Mouse (Mus musculus): ENCODE measurements around the gene Prss22. TPM values are rescaled to one million over a fixed set of nuclear protein-coding genes. Genes with fewer than 3 reads are reported as not detected.

Prss22 gene
- total RNA-seq, 1 experiment from 2014 or later: not detected

DNA sequence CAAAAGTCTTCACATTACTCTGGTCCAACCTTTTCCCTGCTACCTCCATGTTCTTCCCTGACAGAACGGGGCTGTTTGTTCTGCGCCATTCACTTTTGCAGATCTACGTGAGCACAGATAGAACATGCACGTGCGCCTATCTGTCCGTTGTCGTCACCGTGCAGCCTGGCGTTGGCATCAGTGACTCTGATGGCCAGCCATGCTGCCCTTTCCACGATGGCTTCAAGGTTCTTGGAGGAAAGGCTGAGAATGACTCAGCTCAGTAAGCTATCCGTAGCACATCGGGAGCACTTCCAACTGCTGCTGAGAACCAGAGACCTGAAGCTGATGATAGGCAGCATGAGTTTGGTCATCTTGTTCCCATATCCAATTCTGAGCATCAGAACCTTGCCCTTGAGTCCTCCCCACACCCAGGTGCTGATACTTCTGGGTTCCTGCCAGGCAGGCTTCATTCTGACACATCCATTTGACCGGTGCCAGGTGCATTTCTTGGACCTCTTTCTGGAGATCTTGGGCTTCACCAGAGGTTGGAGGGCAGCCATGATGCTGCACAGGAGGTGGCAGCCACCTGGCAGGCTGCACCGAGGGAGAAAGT is 6.3 kb upstream of the Prss22 start:
- ATAC-seq (replicated peaks; ENCODE audit: insufficient number of reproducible peaks, low FRiP score, low TSS enrichment, poor library complexity, severe bottlenecking): no peak

DNA sequence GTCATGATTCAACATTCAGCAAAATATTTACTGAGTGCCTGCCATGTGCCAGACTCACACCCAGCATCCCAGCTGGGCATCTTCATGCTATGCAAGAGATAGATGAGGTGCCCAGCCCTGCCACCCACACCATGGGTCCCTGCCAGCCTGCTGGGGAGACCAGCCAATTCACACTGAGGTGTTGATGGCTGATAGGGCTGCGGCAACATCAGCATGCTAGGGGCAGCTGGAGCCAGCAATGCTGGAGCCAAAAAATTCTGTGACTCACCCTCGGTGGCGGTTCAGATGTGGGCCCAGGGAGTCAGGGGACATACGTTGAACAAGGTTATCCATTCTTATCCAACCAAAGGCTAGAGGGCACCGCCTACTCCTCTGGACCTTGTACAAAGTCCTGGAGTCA is 2.5 kb upstream of the Prss22 start:
- ATAC-seq (replicated peaks; ENCODE audit: insufficient number of reproducible peaks, low FRiP score, low TSS enrichment, poor library complexity, severe bottlenecking): no peak

DNA sequence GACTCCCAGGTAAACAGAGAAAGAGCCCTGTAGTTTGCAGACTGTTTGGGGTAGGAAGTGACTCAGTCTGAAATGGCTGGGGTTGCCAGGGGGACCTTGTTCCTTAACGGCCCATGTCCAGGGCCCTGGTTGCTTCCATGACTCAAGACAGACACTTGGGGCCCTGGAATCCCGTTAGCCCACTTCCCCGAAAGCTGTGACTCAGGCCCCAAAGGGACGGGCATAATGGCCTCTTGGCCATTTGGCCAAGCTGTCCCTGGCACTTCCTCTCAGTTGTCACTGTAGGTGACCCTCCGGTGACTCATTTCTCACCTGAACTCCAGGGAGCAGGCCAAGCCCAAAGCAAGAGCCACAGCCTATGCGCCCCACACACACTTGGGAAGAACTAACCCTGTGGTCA is 483 bp upstream of the Prss22 start:
- no peak for ATAC-seq (replicated peaks; ENCODE audit: insufficient number of reproducible peaks, low FRiP score, low TSS enrichment, poor library complexity, severe bottlenecking)

DNA sequence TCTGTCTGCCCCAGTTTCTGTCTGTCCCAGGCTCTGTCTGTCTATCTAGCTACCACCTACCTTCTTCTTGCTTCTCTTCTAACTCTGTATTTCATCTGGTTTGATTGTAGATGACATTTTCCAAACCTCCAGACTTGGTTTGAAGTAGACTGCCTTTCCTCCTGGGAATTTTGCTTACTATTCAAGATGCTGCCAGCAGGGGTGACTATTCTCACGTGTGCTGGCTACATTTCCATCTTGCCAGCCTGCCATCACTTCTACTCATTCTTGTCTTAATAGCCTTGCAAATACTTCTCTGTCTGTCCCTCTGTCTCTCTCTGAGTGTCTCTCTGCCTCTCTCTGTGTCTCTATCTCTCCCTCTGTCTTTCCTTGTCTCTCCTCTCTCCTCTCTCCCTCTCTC is 2.5 kb downstream of the Prss22 start:
- ATAC-seq (replicated peaks; ENCODE audit: insufficient number of reproducible peaks, low FRiP score, low TSS enrichment, poor library complexity, severe bottlenecking): no peak

DNA sequence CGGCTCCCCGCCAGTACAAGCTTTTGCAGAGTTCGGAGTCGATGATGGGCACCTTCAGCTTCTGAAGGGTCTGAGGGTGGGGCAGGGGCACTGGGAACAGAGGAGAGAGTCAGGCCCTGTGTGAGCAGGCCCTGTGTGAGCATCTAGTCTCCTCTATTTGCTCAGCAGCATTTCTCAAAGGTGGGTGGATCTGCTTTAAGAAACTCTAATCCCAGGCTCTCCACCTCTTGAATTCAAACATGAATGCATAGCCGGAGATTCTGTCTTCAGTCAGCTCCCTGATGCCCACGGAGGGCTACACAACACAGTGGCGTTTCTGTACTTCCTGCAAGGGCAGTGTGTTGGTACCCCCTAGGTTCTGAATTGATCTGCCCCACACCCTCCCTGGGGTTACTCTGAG is 3.2 kb downstream of the Prss22 start:
- ATAC-seq (replicated peaks; ENCODE audit: insufficient number of reproducible peaks, low FRiP score, low TSS enrichment, poor library complexity, severe bottlenecking): no peak

DNA sequence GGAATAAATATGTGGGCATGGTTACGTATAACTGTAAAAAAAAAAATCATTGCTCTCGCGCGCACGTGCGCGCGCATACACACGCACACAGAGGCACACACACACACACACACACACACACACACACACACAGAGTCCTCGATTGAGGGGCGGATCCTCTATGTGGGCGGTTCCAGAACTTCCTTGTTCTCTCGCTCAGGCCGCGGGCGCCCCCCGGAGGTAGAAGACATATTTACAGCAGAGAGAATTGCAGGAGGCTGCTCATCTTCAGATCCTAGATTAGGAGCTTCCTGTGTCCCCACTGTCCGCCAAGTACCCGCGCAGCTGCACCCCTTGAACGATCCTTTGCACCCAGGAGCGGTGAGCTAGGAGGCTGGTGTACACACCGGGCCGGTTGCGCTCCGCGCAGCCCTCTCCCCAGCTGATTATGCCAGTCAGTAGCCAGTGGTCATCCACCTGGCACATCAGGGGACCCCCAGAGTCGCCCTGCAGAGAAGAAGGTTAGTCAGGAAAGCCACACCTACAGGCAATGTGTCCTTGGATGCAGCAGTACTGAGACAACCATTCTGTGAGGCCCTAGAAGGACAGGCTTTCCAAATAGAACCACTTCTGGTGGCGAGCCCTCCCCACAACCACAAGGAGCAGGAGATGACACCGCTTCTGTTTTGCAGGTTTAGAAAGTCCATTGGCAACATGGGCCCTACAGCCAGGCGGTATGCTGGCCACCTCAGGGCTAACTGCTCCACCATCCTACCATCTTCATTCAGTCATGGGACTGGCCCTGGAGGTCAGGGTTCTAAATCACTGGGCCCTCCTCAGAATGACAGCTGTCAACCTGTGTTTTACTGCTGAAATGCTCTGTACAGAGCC is 4.1 kb downstream of the Prss22 start:
- peak; percentile 91 for ATAC-seq (replicated peaks; ENCODE audit: insufficient number of reproducible peaks, low FRiP score, low TSS enrichment, poor library complexity, severe bottlenecking)

DNA sequence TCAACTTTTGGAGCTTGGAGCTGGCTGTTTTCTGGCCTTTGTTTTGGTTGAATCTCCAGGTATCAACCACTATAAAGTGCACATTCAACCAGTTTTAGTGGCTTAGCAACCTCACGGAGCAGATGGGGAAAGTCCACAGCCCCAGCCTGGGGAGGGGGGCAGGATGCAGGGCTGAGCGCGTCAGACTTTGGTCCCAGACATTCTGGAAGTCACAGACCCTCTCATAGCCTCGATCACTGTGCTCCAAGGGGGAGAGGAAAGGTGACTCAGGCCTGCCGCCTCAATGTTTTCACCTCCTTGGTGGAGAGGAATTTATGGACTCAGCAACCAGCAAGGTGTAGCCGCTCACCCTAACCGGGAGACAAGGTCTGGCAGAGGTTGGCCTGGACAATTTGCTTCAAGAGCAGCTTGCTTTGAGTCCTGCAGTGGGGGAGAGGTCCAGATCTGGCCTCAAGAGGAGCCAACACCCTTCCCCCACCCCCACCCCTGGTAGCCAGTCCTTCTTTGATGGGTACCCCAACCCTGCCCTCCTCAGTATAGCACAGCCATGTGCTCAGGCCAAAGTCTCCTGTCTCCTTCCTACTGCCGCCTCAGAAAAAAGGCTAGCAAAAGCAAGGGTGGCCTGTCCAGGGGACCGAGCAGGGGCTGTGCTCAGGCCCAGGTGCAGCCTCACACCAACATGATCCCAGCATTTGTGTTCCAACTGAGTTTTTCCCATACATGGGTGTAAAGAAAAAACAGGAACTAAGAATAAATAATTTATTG is 4.9 kb downstream of the Prss22 start:
- ATAC-seq (replicated peaks; ENCODE audit: insufficient number of reproducible peaks, low FRiP score, low TSS enrichment, poor library complexity, severe bottlenecking): no peak

DNA sequence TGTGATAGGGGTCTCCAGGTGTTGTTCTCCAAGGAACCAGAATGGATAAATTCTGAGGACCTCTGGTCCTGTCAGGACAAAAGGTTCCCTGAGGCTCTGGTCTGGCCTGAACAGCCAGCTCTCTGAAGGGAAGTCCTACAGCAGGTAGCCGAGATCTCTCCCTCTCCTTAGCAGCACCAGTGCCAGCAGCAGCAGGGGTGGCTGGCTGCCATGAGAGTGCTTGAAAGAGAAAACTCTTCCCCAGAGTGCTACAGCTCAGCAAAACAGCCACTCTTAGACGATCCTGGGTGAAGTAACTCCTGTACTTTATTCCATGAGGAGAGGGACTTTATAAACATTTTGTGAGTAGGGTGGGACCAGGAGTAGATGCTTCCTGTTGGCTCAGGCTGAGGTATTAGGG is 8.1 kb downstream of the Prss22 start:
- ATAC-seq (replicated peaks; ENCODE audit: insufficient number of reproducible peaks, low FRiP score, low TSS enrichment, poor library complexity, severe bottlenecking): no peak

DNA sequence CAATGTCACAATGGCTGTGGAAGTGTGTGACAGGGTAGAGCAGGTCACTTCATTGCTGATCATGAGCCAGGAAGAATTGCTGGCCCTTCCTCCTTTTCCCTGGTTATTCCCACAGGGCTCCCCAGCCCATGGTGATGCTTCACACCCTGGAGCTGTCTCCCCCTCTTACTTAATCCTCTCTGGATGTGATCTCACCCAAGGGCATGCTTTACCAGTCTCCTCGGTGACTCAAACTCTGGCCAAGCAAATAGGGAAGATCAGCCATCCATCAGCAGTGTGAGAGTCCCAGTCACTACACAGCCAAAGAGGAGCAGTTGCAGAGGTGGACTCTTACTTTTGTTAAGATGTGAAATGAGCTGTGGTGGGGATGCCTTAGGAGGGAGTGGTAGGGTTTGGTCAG is 12.9 kb downstream of the Prss22 start:
- ATAC-seq (replicated peaks; ENCODE audit: insufficient number of reproducible peaks, low FRiP score, low TSS enrichment, poor library complexity, severe bottlenecking): no peak

DNA sequence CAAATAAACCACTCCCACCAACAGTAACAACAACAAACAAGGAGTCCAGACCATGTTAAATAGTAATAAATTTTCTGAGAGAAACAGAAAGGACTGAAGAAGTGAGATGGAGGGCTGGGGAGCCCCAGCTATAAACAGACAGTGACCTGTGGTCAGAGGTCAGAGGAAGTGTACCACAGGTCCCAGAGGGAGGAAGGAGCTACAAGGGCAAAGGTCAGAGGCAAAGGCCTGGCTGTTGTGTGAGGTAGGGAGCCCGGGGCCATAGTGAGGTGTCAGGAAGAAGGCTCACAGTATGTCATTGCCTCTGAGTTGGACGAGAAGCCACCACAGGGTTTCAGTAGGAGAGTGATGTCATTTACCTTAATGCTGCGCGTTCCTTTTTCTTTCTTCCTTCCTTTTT is 15.0 kb downstream of the Prss22 start:
- peak; percentile 89 for ATAC-seq (replicated peaks; ENCODE audit: insufficient number of reproducible peaks, low FRiP score, low TSS enrichment, poor library complexity, severe bottlenecking)

DNA sequence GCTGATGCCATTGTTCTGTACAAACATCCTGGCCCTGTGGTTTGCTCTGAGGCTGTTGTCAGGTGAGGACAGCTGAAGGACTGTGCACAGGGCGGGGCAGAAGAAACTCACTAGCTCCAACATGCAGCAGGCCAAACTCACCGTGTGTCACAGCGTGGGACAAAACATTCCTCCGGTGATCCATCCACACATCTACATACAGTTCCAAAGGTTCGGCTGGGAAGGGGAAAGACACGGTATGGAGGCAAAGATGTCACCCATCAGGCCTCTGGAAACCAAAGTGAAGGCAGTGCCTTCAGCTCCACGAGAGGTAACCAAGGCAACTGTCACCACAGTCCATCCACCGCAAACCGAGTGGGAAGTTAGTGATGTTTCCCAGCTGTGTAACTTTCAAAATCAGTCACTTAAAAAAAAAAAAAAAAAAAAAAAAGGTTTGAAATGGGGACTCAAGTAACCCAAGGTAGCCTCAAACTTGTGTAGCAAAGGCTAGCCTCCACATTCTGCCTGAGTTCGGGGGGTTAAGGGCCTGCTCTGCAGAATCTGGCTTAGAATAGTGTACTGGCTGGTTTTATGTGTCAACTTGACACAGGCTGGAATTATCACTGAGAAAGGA is 17.5 kb downstream of the Prss22 start, which contains the start of gene Prss30:
Gene Prss30 (minus strand): TSS at position 270 of the 613 bp plus-strand sequence.
- peak; percentile 64 for ATAC-seq (replicated peaks; ENCODE audit: insufficient number of reproducible peaks, low FRiP score, low TSS enrichment, poor library complexity, severe bottlenecking)

DNA sequence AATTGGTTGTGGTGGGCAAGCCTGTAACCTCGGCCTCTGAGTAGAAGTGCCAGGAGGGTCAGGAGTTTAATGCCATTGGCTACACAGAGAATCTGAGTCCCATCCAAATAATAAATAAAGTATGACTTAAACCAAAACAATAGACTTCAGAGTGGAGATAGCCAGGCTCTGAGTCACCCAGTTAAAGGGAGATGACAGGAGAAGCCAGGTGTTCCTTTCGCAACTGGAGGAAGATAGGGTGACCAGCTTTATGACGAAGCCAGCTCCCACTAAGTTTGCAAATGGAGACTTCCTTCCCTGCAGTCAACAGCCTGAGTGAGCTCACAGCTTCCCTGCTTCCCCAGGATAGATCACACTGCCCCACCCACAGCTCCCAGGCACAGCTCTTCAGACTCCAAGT is 18.4 kb downstream of the Prss22 start:
- ATAC-seq (replicated peaks; ENCODE audit: insufficient number of reproducible peaks, low FRiP score, low TSS enrichment, poor library complexity, severe bottlenecking): no peak

DNA sequence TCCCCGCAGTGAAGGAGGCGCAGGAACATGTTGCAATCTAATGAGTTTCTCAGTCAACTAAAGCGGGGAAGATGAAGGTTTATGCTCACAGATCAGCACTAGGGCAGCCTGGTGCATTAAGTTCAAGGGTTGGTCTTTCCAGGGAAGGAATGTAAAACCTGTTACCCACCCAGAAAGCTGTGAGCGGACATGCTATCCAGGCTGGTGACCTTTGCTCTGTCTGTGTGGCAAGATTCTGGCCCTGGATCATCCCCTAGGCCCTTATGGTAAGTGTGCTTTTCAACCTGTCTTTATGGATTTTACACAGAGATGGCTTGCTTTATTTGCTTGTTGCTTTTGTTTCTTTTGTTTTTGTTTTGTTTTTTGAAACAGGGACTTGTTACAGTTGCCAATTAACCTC is 21.2 kb downstream of the Prss22 start:
- no peak for ATAC-seq (replicated peaks; ENCODE audit: insufficient number of reproducible peaks, low FRiP score, low TSS enrichment, poor library complexity, severe bottlenecking)

DNA sequence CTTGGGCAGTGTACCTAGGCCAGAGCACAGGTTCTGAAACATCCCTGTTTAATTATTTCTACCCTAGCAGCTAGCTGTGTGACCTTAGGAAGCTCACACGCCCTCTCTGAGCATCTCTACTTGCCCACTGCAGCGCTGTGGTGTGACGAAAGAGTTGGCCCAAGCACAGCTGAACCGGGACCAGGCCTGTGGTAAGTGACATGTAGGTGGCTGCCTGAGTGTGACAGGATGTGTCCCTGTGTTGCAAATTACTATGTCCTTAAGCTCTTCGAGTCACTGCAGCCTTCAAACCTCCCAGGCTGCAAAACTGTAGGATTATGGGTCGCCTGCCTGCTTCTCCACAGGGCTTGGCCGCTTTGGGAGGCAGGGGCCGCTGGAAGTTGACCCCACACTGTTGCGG is 26.6 kb downstream of the Prss22 start:
- no peak for ATAC-seq (replicated peaks; ENCODE audit: insufficient number of reproducible peaks, low FRiP score, low TSS enrichment, poor library complexity, severe bottlenecking)

DNA sequence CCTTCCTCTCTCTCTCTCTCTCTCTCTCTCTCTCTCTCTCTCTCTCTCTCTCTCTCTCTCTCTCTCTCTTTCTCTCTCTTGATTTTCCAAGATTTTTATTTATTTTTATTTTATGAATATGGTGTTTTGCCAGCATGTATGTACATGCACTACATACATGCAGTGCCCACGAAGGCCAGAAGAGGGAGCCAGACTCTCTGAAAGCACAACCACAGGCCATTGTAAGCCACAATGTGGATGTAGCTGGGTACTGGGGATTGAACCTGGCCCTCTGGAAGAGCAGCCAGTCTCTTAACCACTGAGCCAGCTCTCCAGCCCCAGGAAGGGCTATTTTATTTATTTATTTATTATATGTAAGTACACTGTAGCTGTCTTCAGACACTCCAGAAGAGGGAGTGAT is 28.7 kb downstream of the Prss22 start:
- peak; percentile 51 for ATAC-seq (replicated peaks; ENCODE audit: insufficient number of reproducible peaks, low FRiP score, low TSS enrichment, poor library complexity, severe bottlenecking)

DNA sequence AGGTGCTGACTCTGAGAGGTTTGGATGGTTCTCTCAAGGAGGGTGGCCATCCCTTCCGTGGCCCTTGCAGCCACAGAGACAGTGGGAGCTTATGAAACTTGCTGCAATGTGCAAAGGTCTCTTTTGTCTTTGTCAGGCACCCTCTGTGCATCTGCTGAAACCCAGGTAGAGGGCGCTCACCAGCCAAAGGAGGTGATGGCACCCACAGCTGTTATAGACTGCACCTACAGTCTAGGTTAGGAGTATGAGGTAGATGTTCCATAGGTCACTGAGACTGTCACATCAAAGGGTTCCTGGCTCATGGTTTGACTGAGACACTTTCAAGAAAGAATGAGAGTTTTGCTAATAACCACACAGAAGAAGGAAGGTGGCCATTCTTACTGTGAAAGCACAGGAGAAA is 29.1 kb downstream of the Prss22 start:
- no peak for ATAC-seq (replicated peaks; ENCODE audit: insufficient number of reproducible peaks, low FRiP score, low TSS enrichment, poor library complexity, severe bottlenecking)

DNA sequence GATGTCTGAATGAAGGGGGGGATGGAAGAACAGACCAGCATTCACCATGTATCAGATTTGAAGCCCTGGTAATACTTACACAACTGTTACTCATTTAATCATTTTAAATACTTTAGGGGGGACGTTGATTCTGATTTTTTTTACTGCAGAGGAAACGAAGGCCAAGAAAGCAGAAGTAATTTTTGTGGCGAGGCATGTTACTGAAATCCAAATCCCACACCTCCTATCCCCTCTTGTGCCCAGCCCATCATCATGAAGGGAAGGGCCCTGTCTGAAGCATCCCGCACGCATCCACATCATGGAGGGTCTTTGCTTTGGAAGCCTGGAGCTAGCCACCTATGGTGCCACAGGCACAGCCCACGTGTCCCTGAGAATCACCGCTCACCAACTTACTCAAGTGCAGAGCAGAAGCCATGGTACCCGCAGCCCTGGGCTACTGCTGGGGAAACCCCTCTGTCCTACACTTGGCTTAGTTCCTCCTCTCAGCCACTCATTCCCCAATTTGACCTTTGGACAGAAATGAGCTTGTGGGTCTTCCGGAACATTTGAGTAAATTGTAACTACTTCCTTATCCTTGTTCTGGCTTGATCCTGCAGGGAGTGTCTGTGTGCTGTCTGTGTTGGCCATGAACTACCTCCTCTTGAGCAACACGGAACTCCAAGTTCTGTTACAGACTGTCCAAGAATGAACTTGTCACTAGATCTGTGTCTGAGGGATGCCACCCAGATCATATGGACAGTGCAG is 31.1 kb downstream of the Prss22 start:
- ATAC-seq (replicated peaks; ENCODE audit: insufficient number of reproducible peaks, low FRiP score, low TSS enrichment, poor library complexity, severe bottlenecking): peak; percentile 89

DNA sequence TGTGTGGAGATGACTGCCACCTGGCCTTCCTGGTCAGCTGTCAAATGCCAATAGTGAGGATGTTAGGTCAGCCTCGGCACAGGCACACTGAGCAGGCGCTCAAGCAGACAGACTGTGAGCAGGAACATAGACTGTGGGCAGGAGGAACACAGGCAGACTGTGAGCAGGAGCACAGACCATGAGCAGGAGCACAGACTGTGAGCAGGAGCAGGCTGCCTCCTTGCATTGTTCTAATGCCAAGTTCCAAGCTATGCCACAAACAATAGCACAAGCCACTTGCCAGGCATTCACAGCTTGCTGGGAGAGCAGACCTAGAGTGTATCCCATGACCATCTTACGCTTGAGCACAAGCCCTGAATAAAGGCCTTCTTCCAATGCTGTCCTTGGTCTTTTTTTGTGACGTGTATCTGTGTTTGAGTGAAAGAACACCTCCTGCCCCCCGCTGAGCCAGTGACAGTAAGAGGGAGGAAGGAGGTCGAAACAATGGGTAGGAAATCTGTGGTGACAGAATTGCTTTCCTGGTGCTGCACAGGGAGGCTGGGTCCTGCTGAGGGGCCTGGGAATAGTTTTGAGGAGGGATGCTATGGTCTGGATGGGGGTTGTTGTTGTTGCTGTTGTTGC is 32.0 kb downstream of the Prss22 start:
- no peak for ATAC-seq (replicated peaks; ENCODE audit: insufficient number of reproducible peaks, low FRiP score, low TSS enrichment, poor library complexity, severe bottlenecking)
